Mouse (Mus musculus) monocyte, adult 5-6 weeks (primary cell): ENCODE results near the gene Kifc5b. TPM values are rescaled to one million over a fixed set of nuclear protein-coding genes. Genes with fewer than 3 reads are reported as not detected.
A peak's percentile ranks its signal among the peaks of the same experiment; 100 is the strongest.
"Not testable (repeated sequence)": the region's sequence is repeated elsewhere in the genome, so short reads cannot be mapped to it uniquely, and the experiment has no call there.

Experiments
- ATAC-seq: fragments of 153-309, 156-312 bp; replicated peaks from 2 replicates; pipeline ENCODE4 v1.8.0; 2017; ENCODE audit warnings: mild to moderate bottlenecking; ENCODE audit not compliant: low TSS enrichment, insufficient number of reproducible peaks, severe bottlenecking, poor library complexity, low FRiP score
- total RNA-seq: library from RNA; stranded (forward); fragments of 200-1000, 200-491, 200-594 nt; gene quantifications from 3 replicates; pipeline ENCODE4 v1.2.3, GENCODE M21; 2017

Kifc5b gene
- total RNA-seq, 1 experiment from 2014 or later, result 2.3 TPM

DNA sequence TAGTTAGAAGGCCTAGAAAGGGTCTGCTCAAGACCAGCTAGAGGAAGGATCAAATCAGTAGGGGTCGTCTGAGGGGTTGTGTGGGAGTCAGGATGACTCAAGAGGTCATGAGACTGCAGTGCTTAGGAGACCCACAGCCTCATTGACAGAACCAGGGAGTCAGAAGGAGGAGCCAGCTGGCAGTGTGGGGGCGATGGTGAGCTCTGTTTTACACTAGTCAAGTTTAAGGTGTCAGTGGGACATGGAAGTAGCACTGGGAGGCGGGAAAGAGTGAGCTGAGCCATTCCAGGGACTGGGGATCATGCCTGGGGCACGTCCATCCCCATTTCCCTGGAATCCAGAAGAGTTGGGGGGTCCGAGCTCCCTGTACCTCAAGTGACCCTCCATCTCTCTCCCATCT lies 42.0 kb downstream of the Kifc5b start:
- ATAC-seq, result no peak

DNA sequence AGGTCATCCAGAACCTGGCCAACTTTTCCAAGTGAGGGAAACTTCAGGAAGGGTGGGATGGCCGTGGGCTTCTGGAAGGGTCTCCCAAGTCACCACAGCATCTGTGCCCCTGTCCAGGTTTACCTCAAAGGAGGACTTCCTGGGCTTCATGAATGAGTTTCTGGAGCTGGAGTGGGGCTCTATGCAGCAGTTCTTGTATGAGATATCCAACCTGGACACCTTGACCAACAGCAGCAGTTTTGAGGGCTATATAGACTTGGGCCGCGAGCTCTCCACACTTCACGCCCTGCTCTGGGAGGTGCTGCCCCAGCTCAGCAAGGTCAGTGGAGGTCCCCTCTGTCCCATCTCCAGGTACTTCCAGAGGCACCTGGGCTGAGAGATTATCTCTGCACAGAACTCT lies 42.9 kb downstream of the Kifc5b start:
- ATAC-seq, result no peak

GRCm38 (mm10) chr17:26961572-26962240 lies 44.8 kb downstream of the Kifc5b start:
- ATAC-seq, result no peak

- no peak for ATAC-seq
Observed at GRCm38 (mm10) chr17:26966993-26967392, 50.1 kb downstream of the Kifc5b start.

GRCm38 (mm10) chr17:26967477-26967876 lies 50.6 kb downstream of the Kifc5b start:
- ATAC-seq, result no peak

GRCm38 (mm10) chr17:26968200-26968611 lies 51.3 kb downstream of the Kifc5b start:
- no peak for ATAC-seq

GRCm38 (mm10) chr17:26969257-26969656 lies 52.4 kb downstream of the Kifc5b start:
- ATAC-seq, result no peak

DNA sequence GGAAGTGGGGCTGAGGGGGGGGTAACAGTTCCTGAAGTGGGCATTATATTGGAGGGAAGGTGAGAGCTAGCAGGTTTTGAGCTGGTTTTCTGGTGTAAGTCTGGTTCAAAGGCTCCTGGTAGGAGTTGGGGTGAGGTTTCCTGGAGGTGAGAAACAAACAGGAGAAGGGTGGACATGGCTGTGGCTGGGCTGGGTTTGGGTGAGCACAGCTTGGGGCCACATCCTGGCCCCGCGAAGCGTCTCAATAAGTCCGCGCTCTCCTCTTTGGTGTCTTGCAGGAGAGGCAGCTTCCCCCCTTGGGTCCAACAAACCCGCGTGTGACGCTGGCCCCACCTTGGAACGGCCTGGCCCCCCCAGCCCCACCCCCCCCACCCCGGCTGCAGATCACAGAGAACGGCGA lies 53.3 kb downstream of the Kifc5b start:
- ATAC-seq, result no peak

- no peak for ATAC-seq
Observed at GRCm38 (mm10) chr17:26971247-26971905, 54.5 kb downstream of the Kifc5b start.

- ATAC-seq, result no peak
Observed at GRCm38 (mm10) chr17:26972107-26972506, 55.2 kb downstream of the Kifc5b start.

GRCm38 (mm10) chr17:26972703-26973574 lies 56.0 kb downstream of the Kifc5b start, which contains the start of gene Zbtb9:
TSS of gene Zbtb9 (plus strand) at chr17:26973167.
- ATAC-seq, result peak; percentile 98

GRCm38 (mm10) chr17:26974547-26974946 lies 57.7 kb downstream of the Kifc5b start:
- ATAC-seq, result no peak

- ATAC-seq, result no peak
Observed at GRCm38 (mm10) chr17:26975415-26975814, 58.5 kb downstream of the Kifc5b start.

GRCm38 (mm10) chr17:26977354-26977753 lies 60.5 kb downstream of the Kifc5b start:
- not testable (repeated sequence) for ATAC-seq

GRCm38 (mm10) chr17:26979426-26979825 lies 62.5 kb downstream of the Kifc5b start:
- peak; percentile 56; the same call in 1 of the 2 replicates for ATAC-seq

GRCm38 (mm10) chr17:26981050-26981449 lies 64.2 kb downstream of the Kifc5b start:
- no peak for ATAC-seq
